Mouse (Mus musculus): ENCODE measurements around the gene Ppp2r1b. TPM values are rescaled to one million over a fixed set of nuclear protein-coding genes. Genes with fewer than 3 reads are reported as not detected.

Ppp2r1b gene
- total RNA-seq, 2 experiments from 2014 or later: 17.2 to 17.4 TPM

- no peak for DNase-seq (ENCODE audit: extremely low spot score in 1 of 2, low spot score in 1 of 2)
Observed at GRCm38 (mm10) chr9:50861119-50861839, 16.2 kb downstream of the Ppp2r1b start.

GRCm38 (mm10) chr9:50863824-50864223 lies 18.7 kb downstream of the Ppp2r1b start:
- DNase-seq (ENCODE audit: extremely low spot score in 1 of 2, low spot score in 1 of 2): no peak

GRCm38 (mm10) chr9:50864877-50865276 lies 19.8 kb downstream of the Ppp2r1b start:
- no peak for DNase-seq (ENCODE audit: extremely low spot score in 1 of 2, low spot score in 1 of 2)

- DNase-seq (ENCODE audit: extremely low spot score in 1 of 2, low spot score in 1 of 2): no peak
Observed at GRCm38 (mm10) chr9:50865803-50866202, 20.7 kb downstream of the Ppp2r1b start.

- no peak for DNase-seq (ENCODE audit: extremely low spot score in 1 of 2, low spot score in 1 of 2)
Observed at GRCm38 (mm10) chr9:50867015-50867414, 21.9 kb downstream of the Ppp2r1b start.

- DNase-seq (ENCODE audit: extremely low spot score in 1 of 2, low spot score in 1 of 2): no peak
Observed at GRCm38 (mm10) chr9:50868182-50868581, 23.1 kb downstream of the Ppp2r1b start.

GRCm38 (mm10) chr9:50873210-50873609 lies 28.1 kb downstream of the Ppp2r1b start:
- DNase-seq (ENCODE audit: extremely low spot score in 1 of 2, low spot score in 1 of 2): no peak

- DNase-seq (ENCODE audit: extremely low spot score in 1 of 2, low spot score in 1 of 2): no peak
Observed at GRCm38 (mm10) chr9:50874031-50874430, 28.9 kb downstream of the Ppp2r1b start.

- no peak for DNase-seq (ENCODE audit: extremely low spot score in 1 of 2, low spot score in 1 of 2)
Observed at GRCm38 (mm10) chr9:50875470-50875869, 30.4 kb downstream of the Ppp2r1b start.

- DNase-seq (ENCODE audit: extremely low spot score in 1 of 2, low spot score in 1 of 2): no peak
Observed at GRCm38 (mm10) chr9:50876287-50876686, 31.2 kb downstream of the Ppp2r1b start.

GRCm38 (mm10) chr9:50877431-50877830 lies 32.3 kb downstream of the Ppp2r1b start:
- DNase-seq (ENCODE audit: extremely low spot score in 1 of 2, low spot score in 1 of 2): no peak

- DNase-seq (ENCODE audit: extremely low spot score in 1 of 2, low spot score in 1 of 2): no peak
Observed at GRCm38 (mm10) chr9:50882183-50882582, 37.1 kb downstream of the Ppp2r1b start.

- DNase-seq (ENCODE audit: extremely low spot score in 1 of 2, low spot score in 1 of 2): no peak
Observed at GRCm38 (mm10) chr9:50884093-50884492, 39.0 kb downstream of the Ppp2r1b start.

GRCm38 (mm10) chr9:50884741-50885599 lies 39.9 kb downstream of the Ppp2r1b start:
- no peak for DNase-seq (ENCODE audit: extremely low spot score in 1 of 2, low spot score in 1 of 2)

GRCm38 (mm10) chr9:50885600-50885987 lies 40.5 kb downstream of the Ppp2r1b start:
- DNase-seq (ENCODE audit: extremely low spot score in 1 of 2, low spot score in 1 of 2): no peak

- DNase-seq (ENCODE audit: extremely low spot score in 1 of 2, low spot score in 1 of 2): no peak
Observed at GRCm38 (mm10) chr9:50886870-50887269, 41.8 kb downstream of the Ppp2r1b start.

- DNase-seq (ENCODE audit: extremely low spot score in 1 of 2, low spot score in 1 of 2): no peak
Observed at GRCm38 (mm10) chr9:50887351-50887750, 42.2 kb downstream of the Ppp2r1b start.

- DNase-seq (ENCODE audit: extremely low spot score in 1 of 2, low spot score in 1 of 2): no peak
Observed at GRCm38 (mm10) chr9:50889211-50889610, 44.1 kb downstream of the Ppp2r1b start.

GRCm38 (mm10) chr9:50889964-50890363 lies 44.9 kb downstream of the Ppp2r1b start:
- DNase-seq (ENCODE audit: extremely low spot score in 1 of 2, low spot score in 1 of 2): no peak

- DNase-seq (ENCODE audit: extremely low spot score in 1 of 2, low spot score in 1 of 2): no peak
Observed at GRCm38 (mm10) chr9:50890494-50891090, 45.5 kb downstream of the Ppp2r1b start.

GRCm38 (mm10) chr9:50893665-50894064 lies 48.6 kb downstream of the Ppp2r1b start:
- DNase-seq (ENCODE audit: extremely low spot score in 1 of 2, low spot score in 1 of 2): peak in 1 of 2 experiments; percentile 55

All from layer of hippocampus, postnatal 25 days (tissue).